Mouse (Mus musculus): ENCODE results near the gene Scd3. TPM values are rescaled to one million over a fixed set of nuclear protein-coding genes. Genes with fewer than 3 reads are reported as not detected.
"Not testable (repeated sequence)": the region's sequence is repeated elsewhere in the genome, so short reads cannot be mapped to it uniquely, and the experiment has no call there.

Scd3 gene
- polyA plus RNA-seq, 1 experiment from 2014 or later: 0.36 TPM

DNA sequence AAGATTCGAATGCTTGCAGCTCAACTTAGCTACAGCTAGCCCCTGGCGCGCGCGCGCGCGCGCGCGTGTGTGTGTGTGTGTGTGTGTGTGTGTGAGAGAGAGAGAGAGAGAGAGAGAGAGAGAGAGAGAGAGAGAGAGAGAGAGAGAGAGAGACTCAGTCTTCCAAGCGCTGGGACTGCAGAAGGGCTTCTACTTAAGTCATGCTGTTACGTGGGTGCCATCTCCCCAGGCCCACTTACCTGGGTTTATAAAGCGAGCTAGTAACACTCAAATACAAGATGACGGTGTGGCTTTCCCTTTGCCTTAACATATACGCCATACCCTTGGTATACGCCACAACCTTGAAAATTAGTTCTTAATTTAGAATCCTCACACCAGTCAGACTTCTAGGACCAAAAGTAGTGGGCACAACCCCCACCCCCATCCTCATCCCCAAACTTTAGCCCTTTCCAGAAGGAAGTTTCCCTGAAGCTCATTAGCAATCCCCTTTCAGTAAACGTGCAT, 64.5 kb downstream of the Scd3 start:
- H3K4me3 ChIP-seq (ENCODE audit: low read depth, low read length): peak overlapping the region; percentile 60
- peaks cover 9% of the 10 kb centered on the region for H3K4me1 ChIP-seq (ENCODE audit: control insufficient read depth, insufficient read depth, low read length)
- H3K36me3 ChIP-seq (ENCODE audit: control insufficient read depth, insufficient read depth, low read length): no peaks in the 10 kb centered on the region
- H3K27ac ChIP-seq (replicated peaks; ENCODE audit: low read depth, low read length): peak overlapping the region; percentile 94
- H3K27me3 ChIP-seq (replicated peaks; ENCODE audit: control insufficient read depth, insufficient read depth, low read length): no peaks in the 10 kb centered on the region
- H3K4me2 ChIP-seq (ENCODE audit: low read depth, low read length): peak overlapping the region; percentile 78
- peak overlapping the region; percentile 78 for H3K9ac ChIP-seq (ENCODE audit: low read depth, low read length)
- no peak for DNase-seq (ENCODE audit: low spot score)
- no peak for ATAC-seq (ENCODE audit: low read depth)
- H3K9me3 ChIP-seq (ENCODE audit: control insufficient read depth, low read length): no peaks in the 10 kb centered on the region
- WGBS: 11% methylated on average over 16 of the region's 18 CpGs

DNA sequence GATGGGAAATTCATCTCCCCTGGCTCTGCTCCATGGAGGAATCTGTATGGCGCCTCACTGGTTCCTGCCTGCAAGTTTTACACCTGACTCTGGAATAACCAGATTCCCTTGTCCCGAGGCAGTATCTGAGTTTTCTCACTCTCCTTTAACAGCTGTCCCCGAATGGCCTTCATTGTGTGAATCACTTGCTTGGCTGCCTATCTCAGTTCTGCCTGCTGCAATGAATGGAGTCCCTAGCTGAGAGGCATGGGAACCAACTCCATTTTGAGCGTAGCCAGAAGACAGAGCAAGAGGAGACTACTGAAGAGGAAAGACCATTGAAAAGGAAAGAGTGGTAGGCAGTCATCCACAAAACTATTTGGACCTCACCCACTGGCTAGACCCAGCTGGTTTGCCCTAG, 70.6 kb downstream of the Scd3 start:
- H3K27ac ChIP-seq (replicated peaks; ENCODE audit: low read depth, low read length): no peak overlapping the region
- H3K9ac ChIP-seq (ENCODE audit: low read depth, low read length): no peak overlapping the region
- no peak for ATAC-seq (ENCODE audit: low read depth)
- H3K36me3 ChIP-seq (ENCODE audit: control insufficient read depth, insufficient read depth, low read length): no peaks in the 10 kb centered on the region
- H3K27me3 ChIP-seq (replicated peaks; ENCODE audit: control insufficient read depth, insufficient read depth, low read length): no peaks in the 10 kb centered on the region
- WGBS: 85% methylated on average over 4 of the region's 4 CpGs
- no peak overlapping the region for H3K4me3 ChIP-seq (ENCODE audit: low read depth, low read length)
- H3K9me3 ChIP-seq (ENCODE audit: control insufficient read depth, low read length): no peaks in the 10 kb centered on the region
- no peak for DNase-seq (ENCODE audit: low spot score)
- H3K4me2 ChIP-seq (ENCODE audit: low read depth, low read length): no peak overlapping the region
- H3K4me1 ChIP-seq (ENCODE audit: control insufficient read depth, insufficient read depth, low read length): no peaks in the 10 kb centered on the region

DNA sequence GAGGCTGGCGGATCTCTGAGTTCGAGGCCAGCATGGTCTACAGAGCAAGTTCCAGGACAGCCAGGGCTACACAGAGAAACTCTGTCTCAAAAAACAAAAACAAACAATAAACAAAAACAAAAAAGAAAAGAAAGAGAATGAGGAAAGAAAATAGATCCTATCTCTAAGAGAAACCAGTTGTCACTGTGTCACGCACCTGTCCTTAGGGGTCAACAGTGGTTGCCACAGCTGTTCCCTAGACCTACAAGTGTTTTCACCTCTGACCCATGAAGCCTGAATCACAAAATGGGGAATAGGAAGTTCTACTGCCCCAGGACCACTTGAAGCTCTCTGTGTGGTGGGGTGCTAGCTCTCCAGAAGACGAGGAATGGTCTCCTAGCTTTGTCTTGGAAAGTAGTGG, 71.4 kb downstream of the Scd3 start:
- Histone ChIP-seq H3K27me3 (replicated peaks; ENCODE audit: control insufficient read depth, insufficient read depth, low read length) (no peaks in the 10 kb centered on the region), H3K4me3 (ENCODE audit: low read depth, low read length) (no peak overlapping the region), H3K4me2 (ENCODE audit: low read depth, low read length) (no peak overlapping the region), H3K27ac (replicated peaks; ENCODE audit: low read depth, low read length) (no peak overlapping the region), H3K9me3 (ENCODE audit: control insufficient read depth, low read length) (no peaks in the 10 kb centered on the region), H3K4me1 (ENCODE audit: control insufficient read depth, insufficient read depth, low read length) (no peaks in the 10 kb centered on the region), H3K9ac (ENCODE audit: low read depth, low read length) (no peak overlapping the region), H3K36me3 (ENCODE audit: control insufficient read depth, insufficient read depth, low read length) (no peaks in the 10 kb centered on the region)
- 93% methylated on average over 4 of the region's 4 CpGs for WGBS
- DNase-seq (ENCODE audit: low spot score) (no peak), ATAC-seq (ENCODE audit: low read depth) (no peak)

DNA sequence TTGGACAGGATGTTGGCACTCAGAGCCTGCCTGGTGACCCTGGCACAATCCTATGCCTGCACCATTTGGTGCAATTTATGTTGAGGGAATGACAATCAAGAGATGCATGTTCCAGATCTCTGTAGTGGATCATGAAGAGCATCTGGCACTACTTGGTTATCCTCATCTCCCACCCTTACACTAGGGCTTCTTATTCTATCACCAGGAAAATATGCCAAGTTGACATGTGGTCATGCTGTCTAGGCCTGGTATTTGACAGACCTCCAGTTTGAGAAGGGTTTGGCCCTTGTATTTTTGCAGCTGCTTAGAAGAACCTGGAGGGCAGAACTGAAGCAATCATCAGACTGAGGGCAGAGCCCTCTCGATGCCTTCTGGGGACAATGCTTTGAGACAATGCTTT, 72.3 kb downstream of the Scd3 start:
- Histone ChIP-seq H3K4me1 (ENCODE audit: control insufficient read depth, insufficient read depth, low read length) (peaks cover 4% of the 10 kb centered on the region), H3K9ac (ENCODE audit: low read depth, low read length) (no peak overlapping the region), H3K4me3 (ENCODE audit: low read depth, low read length) (no peak overlapping the region), H3K9me3 (ENCODE audit: control insufficient read depth, low read length) (no peaks in the 10 kb centered on the region), H3K36me3 (ENCODE audit: control insufficient read depth, insufficient read depth, low read length) (no peaks in the 10 kb centered on the region), H3K27ac (replicated peaks; ENCODE audit: low read depth, low read length) (no peak overlapping the region), H3K4me2 (ENCODE audit: low read depth, low read length) (no peak overlapping the region), H3K27me3 (replicated peaks; ENCODE audit: control insufficient read depth, insufficient read depth, low read length) (no peaks in the 10 kb centered on the region)
- 96% methylated on average over 1 of the region's 1 CpGs for WGBS
- ATAC-seq (ENCODE audit: low read depth): no peak
- no peak for DNase-seq (ENCODE audit: low spot score)

DNA sequence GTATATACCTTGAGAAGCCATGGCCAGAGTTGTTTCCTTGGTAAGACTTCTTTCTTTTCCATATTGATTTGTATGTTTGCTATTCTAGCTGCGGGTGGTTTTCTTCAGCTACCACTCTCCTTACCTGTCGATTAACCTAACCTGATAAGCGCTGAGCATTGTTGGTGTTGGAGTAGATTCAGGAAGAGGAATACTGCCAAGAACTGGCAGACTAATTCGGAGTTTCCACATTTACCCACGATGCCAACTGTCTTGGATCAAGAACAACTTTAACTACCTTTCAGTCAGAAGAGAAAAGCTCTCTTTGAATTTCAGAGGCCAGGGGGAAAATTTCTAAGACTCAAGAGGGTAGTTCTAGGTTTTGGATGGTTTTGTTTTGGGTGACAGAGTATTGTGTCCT, 73.8 kb downstream of the Scd3 start:
- Histone ChIP-seq H3K4me1 (ENCODE audit: control insufficient read depth, insufficient read depth, low read length) (peaks cover 19% of the 10 kb centered on the region), H3K9ac (ENCODE audit: low read depth, low read length) (no peak overlapping the region), H3K27me3 (replicated peaks; ENCODE audit: control insufficient read depth, insufficient read depth, low read length) (no peaks in the 10 kb centered on the region), H3K27ac (replicated peaks; ENCODE audit: low read depth, low read length) (no peak overlapping the region), H3K4me2 (ENCODE audit: low read depth, low read length) (no peak overlapping the region), H3K9me3 (ENCODE audit: control insufficient read depth, low read length) (no peaks in the 10 kb centered on the region), H3K4me3 (ENCODE audit: low read depth, low read length) (no peak overlapping the region), H3K36me3 (ENCODE audit: control insufficient read depth, insufficient read depth, low read length) (no peaks in the 10 kb centered on the region)
- no peak for ATAC-seq (ENCODE audit: low read depth)
- 73% methylated on average over 5 of the region's 5 CpGs for WGBS
- DNase-seq (ENCODE audit: low spot score): no peak

DNA sequence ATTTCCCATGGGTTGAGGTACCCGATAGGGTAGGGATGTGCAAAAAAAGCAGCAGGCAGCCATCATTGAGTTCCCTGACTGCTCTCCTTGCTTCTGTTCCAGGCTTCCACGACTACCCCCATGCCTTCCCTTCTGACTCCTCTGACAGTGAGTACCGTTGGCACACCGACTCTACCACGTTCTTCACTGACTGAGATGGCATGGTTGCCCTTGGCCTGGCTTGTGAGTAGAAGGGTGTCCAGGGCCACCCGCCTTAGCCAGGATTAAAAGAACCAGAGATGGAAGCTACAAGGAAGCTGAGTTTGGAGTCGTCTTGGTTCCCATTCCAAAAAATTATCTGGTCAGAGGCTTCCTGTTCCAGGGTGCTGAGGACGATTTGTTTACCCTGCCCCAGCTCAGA, 74.9 kb downstream of the Scd3 start:
- DNase-seq (ENCODE audit: low spot score) (no peak), ATAC-seq (ENCODE audit: low read depth) (no peak)
- Histone ChIP-seq H3K4me3 (ENCODE audit: low read depth, low read length) (no peak overlapping the region), H3K27me3 (replicated peaks; ENCODE audit: control insufficient read depth, insufficient read depth, low read length) (no peaks in the 10 kb centered on the region), H3K9ac (ENCODE audit: low read depth, low read length) (no peak overlapping the region), H3K27ac (replicated peaks; ENCODE audit: low read depth, low read length) (no peak overlapping the region), H3K4me2 (ENCODE audit: low read depth, low read length) (no peak overlapping the region), H3K36me3 (ENCODE audit: control insufficient read depth, insufficient read depth, low read length) (no peaks in the 10 kb centered on the region), H3K9me3 (ENCODE audit: control insufficient read depth, low read length) (no peaks in the 10 kb centered on the region), H3K4me1 (ENCODE audit: control insufficient read depth, insufficient read depth, low read length) (peaks cover 27% of the 10 kb centered on the region)
- whole genome bisulfite sequencing: 81% methylated on average over 8 of the region's 8 CpGs

DNA sequence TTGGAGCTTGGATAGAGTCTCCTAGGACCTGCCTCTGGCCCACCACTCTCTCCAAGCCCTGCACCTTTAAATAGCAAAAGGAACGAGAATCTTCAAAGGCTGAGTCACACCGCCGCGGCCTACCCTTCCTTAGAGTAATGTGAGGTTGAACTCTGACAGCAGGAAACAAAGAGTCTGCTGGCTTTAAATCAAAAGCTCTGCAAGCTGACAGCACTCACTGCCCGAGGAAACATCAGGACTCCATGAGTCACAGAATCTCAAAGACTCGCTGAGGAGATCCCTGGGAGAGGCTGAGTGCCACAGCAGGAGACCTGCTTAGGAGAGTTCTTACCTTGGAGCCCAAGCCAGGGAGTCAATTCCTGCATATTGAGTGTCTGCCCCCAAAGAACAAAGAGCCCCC, 77.7 kb downstream of the Scd3 start:
- no peak overlapping the region for H3K4me3 ChIP-seq (ENCODE audit: low read depth, low read length)
- H3K27ac ChIP-seq (replicated peaks; ENCODE audit: low read depth, low read length): peak overlapping the region; percentile 77
- ATAC-seq (ENCODE audit: low read depth) (no peak), DNase-seq (ENCODE audit: low spot score) (peak; percentile 88)
- H3K36me3 ChIP-seq (ENCODE audit: control insufficient read depth, insufficient read depth, low read length): no peaks in the 10 kb centered on the region
- peaks cover 42% of the 10 kb centered on the region for H3K4me1 ChIP-seq (ENCODE audit: control insufficient read depth, insufficient read depth, low read length)
- H3K9ac ChIP-seq (ENCODE audit: low read depth, low read length): peak overlapping the region; percentile 15; the same call in 1 of the 2 replicates
- WGBS: 5% methylated on average over 6 of the region's 6 CpGs
- H3K27me3 ChIP-seq (replicated peaks; ENCODE audit: control insufficient read depth, insufficient read depth, low read length): no peaks in the 10 kb centered on the region
- H3K9me3 ChIP-seq (ENCODE audit: control insufficient read depth, low read length): no peaks in the 10 kb centered on the region
- H3K4me2 ChIP-seq (ENCODE audit: low read depth, low read length): no peak overlapping the region

DNA sequence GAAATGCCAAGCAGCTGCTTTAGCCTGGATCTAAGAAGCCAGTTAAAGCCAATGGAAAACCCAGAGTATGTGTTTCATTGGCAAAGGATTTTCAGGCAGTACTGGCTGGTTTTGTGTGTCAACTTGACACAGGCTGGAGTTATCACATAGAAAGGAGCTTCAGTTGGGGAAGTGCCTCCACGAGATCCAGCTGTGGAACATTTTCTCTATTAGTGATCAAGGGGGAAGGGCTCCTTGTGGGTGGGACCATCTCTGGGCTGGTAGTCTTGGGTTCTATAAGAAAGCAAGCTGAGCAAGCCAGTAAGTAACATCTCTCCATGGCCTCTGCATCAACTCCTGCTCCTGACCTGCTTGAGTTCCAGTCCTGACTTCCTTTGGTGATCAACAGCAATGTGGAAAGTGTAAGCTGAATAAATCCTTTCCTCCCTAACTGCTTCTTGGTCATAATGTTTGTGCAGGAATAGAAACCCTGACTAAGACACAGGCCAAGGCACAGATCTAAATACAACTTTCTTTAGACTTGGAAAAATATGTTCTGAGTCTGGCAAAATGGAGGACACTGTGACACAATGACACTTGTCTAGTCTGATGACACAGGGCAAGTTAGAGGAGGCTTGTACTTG, 78.9 kb downstream of the Scd3 start:
- not testable (repeated sequence) for H3K27me3 ChIP-seq (replicated peaks; ENCODE audit: control insufficient read depth, insufficient read depth, low read length); H3K9ac ChIP-seq (ENCODE audit: low read depth, low read length); H3K9me3 ChIP-seq (ENCODE audit: control insufficient read depth, low read length); ATAC-seq (ENCODE audit: low read depth); H3K36me3 ChIP-seq (ENCODE audit: control insufficient read depth, insufficient read depth, low read length); H3K4me2 ChIP-seq (ENCODE audit: low read depth, low read length); H3K4me3 ChIP-seq (ENCODE audit: low read depth, low read length)
- peak; percentile 39 for DNase-seq (ENCODE audit: low spot score)
- Histone ChIP-seq H3K4me1 (ENCODE audit: control insufficient read depth, insufficient read depth, low read length) (peaks cover 42% of the 10 kb centered on the region), H3K27ac (replicated peaks; ENCODE audit: low read depth, low read length) (peak overlapping the region; percentile 77)
- 11% methylated on average over 1 of the region's 1 CpGs for WGBS

DNA sequence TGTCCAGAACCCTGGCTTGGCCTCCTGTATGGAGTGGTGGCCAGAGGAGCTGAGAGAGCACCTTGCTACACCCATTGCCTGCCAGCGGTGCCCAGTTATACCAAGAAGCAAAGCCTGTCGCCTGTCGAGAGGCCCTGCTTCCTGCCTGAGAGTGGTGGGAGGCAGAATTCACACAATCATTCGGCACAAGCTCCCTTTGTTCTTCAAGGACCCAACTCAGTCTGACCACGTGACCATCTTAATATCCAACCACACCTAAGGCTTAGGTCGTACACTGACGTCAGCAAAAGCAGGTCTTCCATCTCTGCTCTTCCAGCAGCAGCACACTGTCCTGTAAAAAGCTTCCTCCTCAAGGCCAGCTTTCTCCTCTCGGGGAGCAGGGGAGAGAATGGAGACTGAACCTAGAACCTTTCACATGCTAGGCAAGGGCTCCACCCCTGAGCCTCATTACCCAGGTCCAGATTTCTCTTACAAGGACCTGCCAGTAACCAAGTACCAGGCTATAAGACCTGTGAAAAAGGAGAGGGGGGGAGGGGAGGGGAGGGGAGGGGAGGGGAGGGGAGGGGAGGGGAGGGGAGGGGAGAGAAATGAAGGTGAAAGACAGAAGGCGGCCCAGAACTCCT, 79.6 kb downstream of the Scd3 start:
- 36% methylated on average over 9 of the region's 9 CpGs for WGBS
- H3K4me2 ChIP-seq (ENCODE audit: low read depth, low read length): no peak overlapping the region
- peaks cover 42% of the 10 kb centered on the region for H3K4me1 ChIP-seq (ENCODE audit: control insufficient read depth, insufficient read depth, low read length)

More for the DNA sequence above, 79.6 kb downstream of the Scd3 start:
- ATAC-seq (ENCODE audit: low read depth) (no peak), DNase-seq (ENCODE audit: low spot score) (no peak)
- no peaks in the 10 kb centered on the region for H3K27me3 ChIP-seq (replicated peaks; ENCODE audit: control insufficient read depth, insufficient read depth, low read length)
- H3K36me3 ChIP-seq (ENCODE audit: control insufficient read depth, insufficient read depth, low read length): no peaks in the 10 kb centered on the region
- H3K9ac ChIP-seq (ENCODE audit: low read depth, low read length): no peak overlapping the region
- no peak overlapping the region for H3K4me3 ChIP-seq (ENCODE audit: low read depth, low read length)
- H3K9me3 ChIP-seq (ENCODE audit: control insufficient read depth, low read length): no peaks in the 10 kb centered on the region
- H3K27ac ChIP-seq (replicated peaks; ENCODE audit: low read depth, low read length): peak overlapping the region; percentile 74
